Mouse (Mus musculus): ENCODE measurements around the gene Renbp.

The Renbp gene

GRCm38 (mm10) chrX:73918631-73919030, 12.0 kb downstream of the Renbp start:
- DNase-seq = no peak

- DNase-seq = no peak
These were observed 13.7 kb downstream of the Renbp start for GRCm38 (mm10) chrX:73916945-73917344.

GRCm38 (mm10) chrX:73914827-73915703, 15.6 kb downstream of the Renbp start:
- peak; percentile 95 for DNase-seq

GRCm38 (mm10) chrX:73911588-73911987, 19.1 kb downstream of the Renbp start:
- DNase-seq = no peak

- DNase-seq = no peak
These were observed 19.5 kb downstream of the Renbp start for GRCm38 (mm10) chrX:73911156-73911555.

- DNase-seq = no peak
These were observed 20.2 kb downstream of the Renbp start for GRCm38 (mm10) chrX:73910451-73910850.

GRCm38 (mm10) chrX:73910049-73910448, 20.6 kb downstream of the Renbp start:
- DNase-seq = no peak

GRCm38 (mm10) chrX:73897959-73898358, 32.7 kb downstream of the Renbp start:
- no peak for DNase-seq

GRCm38 (mm10) chrX:73895719-73896118, 34.9 kb downstream of the Renbp start, which contains the start of gene L1cam:
TSS of gene L1cam (minus strand) at chrX:73896105.
- peak; percentile 62 for DNase-seq

GRCm38 (mm10) chrX:73892833-73893232, 37.8 kb downstream of the Renbp start:
- peak; percentile 69 for DNase-seq

GRCm38 (mm10) chrX:73891551-73892152, 39.0 kb downstream of the Renbp start, which contains the start of gene Avpr2:
TSS of gene Avpr2 (plus strand) at chrX:73892102.
- no peak for DNase-seq

GRCm38 (mm10) chrX:73881463-73881862, 49.2 kb downstream of the Renbp start:
- DNase-seq = no peak

GRCm38 (mm10) chrX:73881036-73881427, 49.6 kb downstream of the Renbp start:
- no peak for DNase-seq

GRCm38 (mm10) chrX:73880194-73881035, 50.2 kb downstream of the Renbp start:
- peak; percentile 74 for DNase-seq

- no peak for DNase-seq
These were observed 53.6 kb downstream of the Renbp start for GRCm38 (mm10) chrX:73877014-73877413.

- DNase-seq = no peak
These were observed 54.8 kb downstream of the Renbp start for GRCm38 (mm10) chrX:73875881-73876280.
